Mouse (Mus musculus) inflammation-experienced regulatory T-cells, adult 6 months (primary cell): ENCODE results near the gene Fbxl8. TPM values are rescaled to one million over a fixed set of nuclear protein-coding genes. Genes with fewer than 3 reads are reported as not detected.

Source experiments
- ATAC-seq: one replicate; pipeline ENCODE4 v1.8.0; 2017
- polyA plus RNA-seq, 3 experiments: library from polyadenylated mRNA; unstranded; fragments of 100-300 nt; shearing (Covaris generic); gene quantifications; one replicate each; pipeline ENCODE4 v1.2.1; 2017

Gene Fbxl8
- polyA plus RNA-seq, 3 experiments from 2014 or later: 18.5 to 24.7 (median 18.5) TPM

GRCm38 (mm10) chr8:105257318-105258114 is 6.9 kb upstream of the Fbxl8 start:
- no peak for ATAC-seq

- ATAC-seq: no peak
Observed at GRCm38 (mm10) chr8:105258911-105259720, 5.3 kb upstream of the Fbxl8 start.

GRCm38 (mm10) chr8:105259721-105260320 is 4.6 kb upstream of the Fbxl8 start:
- peak; percentile 38 for ATAC-seq

- no peak for ATAC-seq
Observed at GRCm38 (mm10) chr8:105260371-105261099, 3.9 kb upstream of the Fbxl8 start.

- ATAC-seq: no peak
Observed at GRCm38 (mm10) chr8:105261326-105261980, 3.0 kb upstream of the Fbxl8 start.

GRCm38 (mm10) chr8:105263244-105263912 is 1.1 kb upstream of the Fbxl8 start:
- ATAC-seq: no peak

GRCm38 (mm10) chr8:105265128-105265527 is 680 bp downstream of the Fbxl8 start:
- peak; percentile 78 for ATAC-seq

- peak; percentile 45 for ATAC-seq
Observed at GRCm38 (mm10) chr8:105266775-105267174, 2.3 kb downstream of the Fbxl8 start.

- no peak for ATAC-seq
Observed at GRCm38 (mm10) chr8:105268342-105269074, 4.1 kb downstream of the Fbxl8 start.

GRCm38 (mm10) chr8:105269075-105269458 is 4.6 kb downstream of the Fbxl8 start:
- no peak for ATAC-seq

GRCm38 (mm10) chr8:105269461-105269947 is 5.1 kb downstream of the Fbxl8 start, which contains the start of gene Hsf4:
Gene Hsf4 (plus strand): TSS chr8:105269801.
- no peak for ATAC-seq

GRCm38 (mm10) chr8:105270101-105270915 is 5.9 kb downstream of the Fbxl8 start:
- ATAC-seq: no peak

GRCm38 (mm10) chr8:105270916-105271186 is 6.4 kb downstream of the Fbxl8 start:
- no peak for ATAC-seq

GRCm38 (mm10) chr8:105275387-105275786 is 10.9 kb downstream of the Fbxl8 start:
- no peak for ATAC-seq

GRCm38 (mm10) chr8:105275840-105276239 is 11.4 kb downstream of the Fbxl8 start, which contains the start of gene Nol3:
Gene Nol3 (plus strand): TSS chr8:105276140.
- no peak for ATAC-seq

- ATAC-seq: no peak
Observed at GRCm38 (mm10) chr8:105276292-105277120, 12.1 kb downstream of the Fbxl8 start.

- ATAC-seq: peak; percentile 61
Observed at GRCm38 (mm10) chr8:105278911-105279334, 14.5 kb downstream of the Fbxl8 start.

- no peak for ATAC-seq
Observed at GRCm38 (mm10) chr8:105280567-105280966, 16.1 kb downstream of the Fbxl8 start.

- no peak for ATAC-seq
Observed at GRCm38 (mm10) chr8:105281821-105282220, 17.4 kb downstream of the Fbxl8 start.
